Mouse (Mus musculus): Measurements from ENCODE around the gene H2-D1. TPM values are rescaled to one million over a fixed set of nuclear protein-coding genes. Genes with fewer than 3 reads are reported as not detected.
"Not testable (repeated sequence)": the region's sequence is repeated elsewhere in the genome, so short reads cannot be mapped to it uniquely, and the experiment has no call there.

Gene H2-D1
- polyA plus RNA-seq, 1 experiment from 2014 or later = 52.4 TPM

DNA sequence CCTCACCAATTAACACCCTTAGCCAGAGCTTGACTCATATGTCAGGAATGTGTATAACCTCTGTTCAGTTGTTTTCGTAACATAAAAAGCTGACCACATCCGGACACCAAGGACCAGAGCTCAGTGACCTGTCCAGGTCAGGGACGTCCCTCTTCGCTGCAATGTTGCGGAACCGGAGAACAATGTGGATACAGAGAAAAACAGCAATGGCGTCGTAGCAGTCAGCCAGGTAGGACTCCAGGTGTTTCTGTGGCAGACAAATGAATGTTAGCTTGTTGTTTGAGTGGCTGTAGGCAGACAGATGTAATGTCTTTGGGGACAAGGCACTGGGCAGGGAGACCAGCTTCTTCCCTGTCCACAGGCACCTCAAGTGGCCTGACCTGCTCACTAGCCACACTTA is 15.5 kb downstream of the H2-D1 start:
- no peak for ATAC-seq (ENCODE audit: insufficient number of reproducible peaks, insufficient read depth, low FRiP score, low read depth)
- Histone ChIP-seq H3K9ac (ENCODE audit: low read length) (no peak overlapping the region), H3K4me3 (ENCODE audit: control insufficient read depth in 1 of 2, insufficient read depth in 1 of 2, low read depth in 1 of 2, low read length in 2 of 2) (no peak overlapping the region), H3K9me3 (ENCODE audit: control insufficient read depth, low read length) (no peaks in the 10 kb centered on the region), H3K27me3 (ENCODE audit: control insufficient read depth, insufficient read depth, low read length) (peaks cover 30% of the 10 kb centered on the region), H3K27ac (replicated peaks in 1 of 2; ENCODE audit: control insufficient read depth in 1 of 2, insufficient read depth in 1 of 2, low read depth in 2 of 2, low read length in 2 of 2) (no peak overlapping the region), H3K4me1 (ENCODE audit: control insufficient read depth in 2 of 2, insufficient read depth in 2 of 2, low read length in 2 of 2) (no peaks in the 10 kb centered on the region), H3K36me3 (ENCODE audit: control insufficient read depth, insufficient read depth, low read length) (no peaks in the 10 kb centered on the region), H3K4me2 (ENCODE audit: low read length) (no peak overlapping the region)
- 82% methylated on average over 8 of the region's 8 CpGs for WGBS

DNA sequence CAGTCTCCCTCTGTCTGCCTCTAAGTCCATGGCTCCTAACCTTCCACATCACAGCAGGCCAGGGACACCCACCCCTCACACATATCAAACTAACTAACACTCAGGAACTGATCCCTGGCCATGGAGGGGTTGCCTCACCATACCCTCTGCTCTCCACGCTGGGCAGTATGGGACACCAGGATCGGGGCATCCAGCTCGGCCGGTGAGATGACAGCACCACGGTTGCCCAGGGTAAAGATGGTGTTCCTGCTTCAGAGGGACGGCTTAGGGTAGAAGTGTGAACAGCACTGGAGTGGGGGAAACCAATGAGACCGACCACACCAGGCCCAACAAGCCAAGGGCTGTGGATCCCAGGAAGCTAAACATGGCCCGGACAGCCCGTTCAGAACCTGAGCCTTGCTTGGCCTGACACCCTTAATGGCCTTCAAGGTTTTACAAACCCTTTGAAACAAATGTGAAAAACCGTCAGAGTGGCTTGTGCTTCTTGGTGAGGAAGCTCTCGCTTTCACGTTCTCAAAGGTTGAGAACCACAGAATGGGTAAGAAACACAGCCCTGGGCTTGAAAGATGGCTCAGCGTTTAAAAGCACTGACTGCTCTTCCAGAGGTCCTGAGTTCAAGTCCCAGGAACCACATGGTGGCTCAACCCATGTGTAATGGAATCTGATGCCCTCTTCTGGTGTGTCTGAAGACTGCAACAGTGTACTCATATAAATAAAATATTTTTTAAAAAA is 16.6 kb downstream of the H2-D1 start:
- Histone ChIP-seq H3K27me3 (ENCODE audit: control insufficient read depth, insufficient read depth, low read length) (peaks cover 30% of the 10 kb centered on the region), H3K4me1 (ENCODE audit: control insufficient read depth in 2 of 2, insufficient read depth in 2 of 2, low read length in 2 of 2) (no peaks in the 10 kb centered on the region), H3K36me3 (ENCODE audit: control insufficient read depth, insufficient read depth, low read length) (no peaks in the 10 kb centered on the region), H3K4me3 (ENCODE audit: control insufficient read depth in 1 of 2, insufficient read depth in 1 of 2, low read depth in 1 of 2, low read length in 2 of 2) (no peak overlapping the region), H3K4me2 (ENCODE audit: low read length) (no peak overlapping the region), H3K27ac (replicated peaks in 1 of 2; ENCODE audit: control insufficient read depth in 1 of 2, insufficient read depth in 1 of 2, low read depth in 2 of 2, low read length in 2 of 2) (no peak overlapping the region), H3K9me3 (ENCODE audit: control insufficient read depth, low read length) (no peaks in the 10 kb centered on the region), H3K9ac (ENCODE audit: low read length) (no peak overlapping the region)
- 82% methylated on average over 13 of the region's 13 CpGs for WGBS
- ATAC-seq (ENCODE audit: insufficient number of reproducible peaks, insufficient read depth, low FRiP score, low read depth) = no peak

DNA sequence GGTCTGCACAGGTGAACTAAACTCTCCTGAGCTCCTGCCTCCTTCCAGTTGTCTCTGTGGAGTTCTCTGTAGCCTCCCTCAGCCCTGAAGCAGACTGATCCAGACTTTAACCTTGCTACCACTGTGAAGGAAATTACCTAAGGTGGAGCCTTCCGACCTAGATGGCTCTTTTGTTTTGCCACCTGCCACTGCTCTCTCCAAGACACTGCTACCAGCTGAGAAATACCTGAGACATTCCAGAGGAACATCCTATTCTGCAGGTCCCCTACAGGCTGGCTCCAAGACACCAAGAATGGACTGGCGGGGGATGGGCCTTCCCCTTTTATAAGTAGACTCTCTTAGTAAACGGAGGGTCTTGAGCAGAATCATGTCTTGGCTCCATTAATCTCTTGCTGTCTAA is 17.7 kb downstream of the H2-D1 start:
- no peak for ATAC-seq (ENCODE audit: insufficient number of reproducible peaks, insufficient read depth, low FRiP score, low read depth)
- Histone ChIP-seq H3K4me1 (ENCODE audit: control insufficient read depth in 2 of 2, insufficient read depth in 2 of 2, low read length in 2 of 2) (no peaks in the 10 kb centered on the region), H3K9ac (ENCODE audit: low read length) (no peak overlapping the region), H3K9me3 (ENCODE audit: control insufficient read depth, low read length) (no peaks in the 10 kb centered on the region), H3K27ac (replicated peaks in 1 of 2; ENCODE audit: control insufficient read depth in 1 of 2, insufficient read depth in 1 of 2, low read depth in 2 of 2, low read length in 2 of 2) (no peak overlapping the region), H3K4me3 (ENCODE audit: control insufficient read depth in 1 of 2, insufficient read depth in 1 of 2, low read depth in 1 of 2, low read length in 2 of 2) (no peak overlapping the region), H3K4me2 (ENCODE audit: low read length) (no peak overlapping the region), H3K27me3 (ENCODE audit: control insufficient read depth, insufficient read depth, low read length) (peaks cover 26% of the 10 kb centered on the region), H3K36me3 (ENCODE audit: control insufficient read depth, insufficient read depth, low read length) (no peaks in the 10 kb centered on the region)
- 73% methylated on average over 3 of the region's 3 CpGs for WGBS

DNA sequence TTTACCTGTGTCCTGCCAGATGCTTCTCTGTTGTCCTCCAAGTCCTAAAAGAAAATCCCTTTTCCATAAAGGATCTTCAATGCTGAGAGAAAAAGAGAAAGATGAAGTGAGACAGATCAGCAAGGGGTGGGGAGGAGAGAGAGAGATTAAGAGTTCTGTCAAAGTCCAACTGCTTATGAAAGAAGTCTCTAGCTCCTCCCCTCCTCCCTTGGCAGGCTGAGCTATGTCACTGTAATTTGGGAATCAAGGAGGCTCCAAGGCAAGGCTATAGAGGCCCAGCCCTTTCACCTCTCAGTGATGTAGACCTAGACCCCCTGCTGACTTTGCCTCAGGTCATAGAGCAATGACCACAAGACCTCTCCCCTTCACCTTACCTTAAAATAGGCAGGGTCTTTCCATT is 22.9 kb downstream of the H2-D1 start:
- H3K4me1 ChIP-seq (ENCODE audit: control insufficient read depth in 2 of 2, insufficient read depth in 2 of 2, low read length in 2 of 2) = no peaks in the 10 kb centered on the region
- no peak overlapping the region for H3K9ac ChIP-seq (ENCODE audit: low read length)
- H3K27me3 ChIP-seq (ENCODE audit: control insufficient read depth, insufficient read depth, low read length) = peaks cover under 1% of the 10 kb centered on the region; the same call in 1 of the 2 replicates
- no peak overlapping the region for H3K4me2 ChIP-seq (ENCODE audit: low read length)
- no peak for ATAC-seq (ENCODE audit: insufficient number of reproducible peaks, insufficient read depth, low FRiP score, low read depth)
- H3K9me3 ChIP-seq (ENCODE audit: control insufficient read depth, low read length) = no peaks in the 10 kb centered on the region
- no peak overlapping the region for H3K4me3 ChIP-seq (ENCODE audit: control insufficient read depth in 1 of 2, insufficient read depth in 1 of 2, low read depth in 1 of 2, low read length in 2 of 2)
- no peaks in the 10 kb centered on the region for H3K36me3 ChIP-seq (ENCODE audit: control insufficient read depth, insufficient read depth, low read length)
- no peak overlapping the region for H3K27ac ChIP-seq (replicated peaks in 1 of 2; ENCODE audit: control insufficient read depth in 1 of 2, insufficient read depth in 1 of 2, low read depth in 2 of 2, low read length in 2 of 2)

DNA sequence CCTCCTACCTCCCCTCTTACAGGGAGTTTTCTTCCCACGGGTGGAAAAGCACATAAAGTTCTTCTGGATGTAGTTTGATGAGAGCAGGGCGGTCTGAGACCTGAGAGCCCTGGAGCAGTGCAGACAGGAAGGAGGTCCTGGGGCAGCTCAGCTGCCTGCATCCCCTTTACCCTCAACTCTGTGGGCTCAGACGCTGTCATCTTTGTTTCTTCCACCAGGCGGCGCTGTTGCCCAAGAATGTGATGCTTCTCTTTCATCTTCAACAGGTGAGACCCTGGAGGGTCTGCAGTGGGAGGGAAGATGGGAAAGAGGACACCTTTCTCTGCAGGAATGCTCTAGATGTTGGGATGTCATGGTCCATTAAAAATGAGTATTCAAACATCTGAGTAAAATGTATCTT is 33.3 kb downstream of the H2-D1 start:
- not testable (repeated sequence) for H3K36me3 ChIP-seq (ENCODE audit: control insufficient read depth, insufficient read depth, low read length); H3K4me1 ChIP-seq (ENCODE audit: control insufficient read depth in 2 of 2, insufficient read depth in 2 of 2, low read length in 2 of 2); H3K9ac ChIP-seq (ENCODE audit: low read length); H3K9me3 ChIP-seq (ENCODE audit: control insufficient read depth, low read length); H3K4me2 ChIP-seq (ENCODE audit: low read length); H3K27ac ChIP-seq (replicated peaks in 1 of 2; ENCODE audit: control insufficient read depth in 1 of 2, insufficient read depth in 1 of 2, low read depth in 2 of 2, low read length in 2 of 2); H3K27me3 ChIP-seq (ENCODE audit: control insufficient read depth, insufficient read depth, low read length); H3K4me3 ChIP-seq (ENCODE audit: control insufficient read depth in 1 of 2, insufficient read depth in 1 of 2, low read depth in 1 of 2, low read length in 2 of 2); ATAC-seq (ENCODE audit: insufficient number of reproducible peaks, insufficient read depth, low FRiP score, low read depth)
- 2% methylated on average over 5 of the region's 5 CpGs for WGBS

DNA sequence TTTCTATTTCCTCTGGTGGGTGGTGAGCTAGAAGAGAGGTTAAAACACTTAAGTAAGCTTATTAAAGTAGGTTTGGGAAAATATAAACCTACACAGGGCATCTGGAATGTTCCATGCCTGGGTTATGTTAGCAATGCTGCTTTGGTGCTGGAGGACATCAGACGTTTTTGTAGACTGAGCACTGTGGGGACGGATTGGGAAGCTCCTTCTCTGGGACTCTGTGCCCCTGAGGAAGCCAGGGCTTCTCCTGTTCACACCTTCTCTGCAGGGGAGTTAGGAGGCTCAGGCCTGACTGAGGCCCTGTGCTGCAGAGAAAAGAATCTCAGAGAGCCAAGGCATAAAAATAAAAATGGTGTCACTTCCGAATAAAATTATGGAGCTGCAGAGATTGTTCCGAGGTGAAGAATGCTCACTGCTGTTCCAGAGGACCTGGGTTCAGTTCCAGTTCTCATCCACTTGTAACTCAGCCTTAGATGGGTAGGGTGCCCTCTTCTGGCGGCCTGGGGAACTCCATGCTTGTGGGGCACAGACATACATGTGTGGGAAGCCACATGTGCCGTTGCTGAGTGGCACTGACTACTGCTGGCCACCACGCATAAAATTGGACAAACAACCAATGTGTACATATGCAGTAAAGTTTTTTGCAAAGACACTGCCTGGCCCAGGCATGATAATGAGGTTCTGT is 37.9 kb downstream of the H2-D1 start:
- ATAC-seq (ENCODE audit: insufficient number of reproducible peaks, insufficient read depth, low FRiP score, low read depth); H3K9me3 ChIP-seq (ENCODE audit: control insufficient read depth, low read length); H3K27ac ChIP-seq (replicated peaks in 1 of 2; ENCODE audit: control insufficient read depth in 1 of 2, insufficient read depth in 1 of 2, low read depth in 2 of 2, low read length in 2 of 2); H3K27me3 ChIP-seq (ENCODE audit: control insufficient read depth, insufficient read depth, low read length); H3K4me2 ChIP-seq (ENCODE audit: low read length); H3K4me1 ChIP-seq (ENCODE audit: control insufficient read depth in 2 of 2, insufficient read depth in 2 of 2, low read length in 2 of 2); H3K9ac ChIP-seq (ENCODE audit: low read length); H3K36me3 ChIP-seq (ENCODE audit: control insufficient read depth, insufficient read depth, low read length); H3K4me3 ChIP-seq (ENCODE audit: control insufficient read depth in 1 of 2, insufficient read depth in 1 of 2, low read depth in 1 of 2, low read length in 2 of 2): not testable (repeated sequence)
- 79% methylated on average over 7 of the region's 7 CpGs for WGBS

DNA sequence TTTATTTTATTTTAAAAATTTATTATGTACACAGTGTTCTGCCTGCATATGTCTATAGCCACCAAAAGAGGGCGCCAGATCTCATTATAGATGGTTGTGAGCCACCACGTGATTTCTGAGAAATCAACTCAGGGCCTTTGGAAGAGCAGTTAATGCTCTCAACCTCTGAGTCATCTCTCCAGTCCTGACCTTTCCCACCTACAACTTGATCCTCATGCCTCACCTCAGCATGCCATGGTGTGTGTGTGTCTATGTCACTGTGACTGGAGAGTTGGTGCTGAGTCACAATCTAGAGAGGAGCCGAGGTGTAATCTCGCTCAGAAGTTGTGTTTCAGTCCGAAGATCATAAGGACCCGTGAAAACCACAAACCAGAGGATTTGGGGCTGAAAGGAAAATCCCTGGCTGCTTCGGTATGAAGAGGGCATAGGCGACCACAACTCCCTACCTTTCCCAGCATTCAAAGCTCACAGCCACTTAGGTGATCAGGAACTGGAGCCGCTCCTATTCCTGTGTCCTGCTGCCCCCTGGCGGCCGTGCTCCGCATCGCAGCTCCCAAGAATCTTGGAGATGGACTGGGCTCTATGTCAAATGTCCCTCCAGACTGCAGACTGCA is 39.2 kb downstream of the H2-D1 start:
- ATAC-seq (ENCODE audit: insufficient number of reproducible peaks, insufficient read depth, low FRiP score, low read depth) = no peak
- H3K9me3 ChIP-seq (ENCODE audit: control insufficient read depth, low read length) = 0 out of 2 replicates have a peak, but pooled peaks cover 6% of the 10 kb centered on the region

More for the DNA sequence above, 39.2 kb downstream of the H2-D1 start:
- Histone ChIP-seq H3K36me3 (ENCODE audit: control insufficient read depth, insufficient read depth, low read length) (no peaks in the 10 kb centered on the region), H3K4me1 (ENCODE audit: control insufficient read depth in 2 of 2, insufficient read depth in 2 of 2, low read length in 2 of 2) (no peaks in the 10 kb centered on the region; a peak in 1 of 4 replicates), H3K4me3 (ENCODE audit: control insufficient read depth in 1 of 2, insufficient read depth in 1 of 2, low read depth in 1 of 2, low read length in 2 of 2) (no peak overlapping the region), H3K27ac (replicated peaks in 1 of 2; ENCODE audit: control insufficient read depth in 1 of 2, insufficient read depth in 1 of 2, low read depth in 2 of 2, low read length in 2 of 2) (no peak overlapping the region), H3K27me3 (ENCODE audit: control insufficient read depth, insufficient read depth, low read length) (no peaks in the 10 kb centered on the region), H3K9ac (ENCODE audit: low read length) (no peak overlapping the region), H3K4me2 (ENCODE audit: low read length) (no peak overlapping the region)
- WGBS = 22% methylated on average over 13 of the region's 13 CpGs

Measured in heart, embryonic 14.5 days (tissue).